Mouse (Mus musculus): ENCODE results near the gene Ykt6. TPM values are rescaled to one million over a fixed set of nuclear protein-coding genes. Genes with fewer than 3 reads are reported as not detected.

Ykt6 gene
- polyA plus RNA-seq, 1 experiment = 84.5 TPM

DNA sequence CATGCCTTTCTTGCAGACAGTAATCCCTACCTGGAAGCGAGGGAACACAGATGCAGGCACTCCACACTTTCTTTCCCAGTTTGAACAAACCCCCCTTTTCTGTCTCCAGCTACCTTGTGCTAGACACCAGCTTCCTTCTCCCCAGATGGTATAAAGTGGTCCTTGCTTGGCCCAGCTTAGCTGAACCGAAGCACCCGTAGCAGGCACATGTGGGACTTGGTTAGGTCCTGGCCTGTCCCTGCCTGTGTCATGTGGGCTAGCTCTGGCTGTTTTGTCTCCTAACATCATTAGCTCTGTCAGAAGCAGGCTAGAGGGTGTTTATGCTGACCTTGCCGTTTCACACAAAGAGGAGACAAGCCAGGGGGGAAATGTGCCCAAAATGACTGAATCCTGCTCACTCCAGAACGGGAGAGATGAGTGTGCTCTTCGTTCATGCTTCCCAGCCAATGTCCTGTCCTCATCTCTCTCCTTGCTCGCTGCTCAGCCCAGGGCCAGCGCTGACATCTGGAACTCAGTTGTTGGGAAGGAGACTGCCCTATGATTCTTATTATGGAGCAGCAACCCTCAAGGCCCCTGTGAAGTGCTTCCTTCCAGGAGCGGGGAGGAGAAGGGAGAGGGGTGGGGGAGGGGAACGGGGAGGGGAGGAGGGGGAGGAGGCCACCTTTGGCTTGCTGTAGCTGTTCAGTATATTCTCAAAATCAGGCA lies 6.8 kb upstream of the Ykt6 start:
- Histone ChIP-seq H3K36me3 (ENCODE audit: control insufficient read depth, insufficient read depth, low read length) (no peaks in the 10 kb centered on the region), H3K4me1 (ENCODE audit: control insufficient read depth, insufficient read depth, insufficient read length, low read length) (no peaks in the 10 kb centered on the region), H3K4me3 (ENCODE audit: low read depth, low read length) (no peak overlapping the region), H3K27ac (ENCODE audit: insufficient read depth, low read depth, low read length) (no peak overlapping the region), H3K27me3 (ENCODE audit: control insufficient read depth, insufficient read depth, low read length) (no peaks in the 10 kb centered on the region)
- 76% methylated on average over 10 of the region's 10 CpGs for whole genome bisulfite sequencing
- TF ChIP-seq POLR2A (IDR thresholded peaks at IDR 0.05; ENCODE audit: low read depth, low read length) (no peak), CTCF (IDR thresholded peaks at IDR 0.05; ENCODE audit: extremely low read depth, insufficient read length, insufficient replicate concordance, low read depth, low read length) (no peak)

DNA sequence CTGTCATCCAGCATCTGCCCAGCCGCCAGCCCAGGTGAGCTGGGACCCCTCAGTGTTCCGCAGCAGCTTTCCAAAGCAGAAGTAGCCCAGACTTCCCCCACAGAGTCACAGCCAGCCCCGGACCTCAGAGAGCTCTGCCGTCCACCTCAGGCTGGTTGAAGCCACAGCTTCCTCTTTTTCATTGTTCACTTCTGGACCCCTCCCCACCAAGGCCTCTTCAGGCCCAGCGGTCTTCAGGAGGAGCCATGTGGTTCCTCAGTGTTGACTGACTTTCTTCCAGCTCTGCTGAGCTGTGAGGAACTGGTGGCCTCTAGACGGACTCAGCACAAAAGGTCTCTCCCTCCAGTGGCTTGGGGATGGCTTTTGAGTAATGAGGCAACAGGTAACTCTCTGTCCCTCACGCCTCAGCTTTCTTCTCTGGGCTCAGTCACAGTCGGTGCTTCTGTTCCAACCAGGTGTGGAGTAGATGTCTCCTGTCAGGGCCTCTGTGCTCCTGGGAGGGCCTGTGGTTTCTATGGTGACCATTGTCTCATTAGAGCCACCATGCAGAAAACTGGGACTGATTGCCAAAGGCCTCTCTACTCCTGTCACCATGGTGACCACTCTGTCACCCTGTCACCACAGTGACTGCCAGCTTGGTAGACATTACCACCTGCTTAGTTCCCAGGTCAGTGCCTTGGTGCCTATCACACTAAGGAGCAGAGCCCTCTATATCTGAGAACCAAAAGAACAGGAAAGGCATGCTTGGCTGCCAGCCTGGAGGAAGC lies 5.7 kb upstream of the Ykt6 start, which contains the start of gene Gck:
TSS of gene Gck (minus strand) at position 496 of the 767 bp plus-strand sequence.
- WGBS = 70% methylated on average over 8 of the region's 8 CpGs
- H3K4me1 ChIP-seq (ENCODE audit: control insufficient read depth, insufficient read depth, insufficient read length, low read length) = peaks cover 1% of the 10 kb centered on the region; the same call in 1 of the 2 replicates
- no peak for TF ChIP-seq POLR2A (IDR thresholded peaks at IDR 0.05; ENCODE audit: low read depth, low read length)
- no peak for TF ChIP-seq CTCF (IDR thresholded peaks at IDR 0.05; ENCODE audit: extremely low read depth, insufficient read length, insufficient replicate concordance, low read depth, low read length)
- no peaks in the 10 kb centered on the region for H3K27me3 ChIP-seq (ENCODE audit: control insufficient read depth, insufficient read depth, low read length)
- no peaks in the 10 kb centered on the region for H3K36me3 ChIP-seq (ENCODE audit: control insufficient read depth, insufficient read depth, low read length)
- no peak within 1 kb of the TSS for H3K27ac ChIP-seq (ENCODE audit: insufficient read depth, low read depth, low read length)
- H3K4me3 ChIP-seq (ENCODE audit: low read depth, low read length) = no peak within 1 kb of the TSS

DNA sequence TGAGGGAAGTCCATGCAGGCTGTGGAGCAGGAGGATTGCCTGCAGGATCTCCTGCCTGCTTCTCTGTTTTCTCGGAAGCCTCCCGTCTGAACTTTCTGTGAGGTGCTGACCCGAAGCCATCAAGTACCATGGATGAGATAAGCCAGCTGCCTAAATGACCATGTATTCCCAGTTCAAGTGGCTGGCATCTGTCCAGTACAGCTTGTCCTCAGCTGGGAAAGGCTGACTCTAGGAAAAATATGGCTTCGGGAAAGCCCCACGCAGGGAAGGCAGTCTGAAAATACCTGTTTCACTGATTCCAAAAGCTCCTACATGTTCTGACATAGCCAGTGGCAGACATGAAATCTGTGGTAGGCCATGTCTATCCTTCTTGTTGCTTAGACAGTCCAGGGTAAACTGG lies 3.0 kb upstream of the Ykt6 start:
- WGBS = 35% methylated on average over 5 of the region's 5 CpGs

DNA sequence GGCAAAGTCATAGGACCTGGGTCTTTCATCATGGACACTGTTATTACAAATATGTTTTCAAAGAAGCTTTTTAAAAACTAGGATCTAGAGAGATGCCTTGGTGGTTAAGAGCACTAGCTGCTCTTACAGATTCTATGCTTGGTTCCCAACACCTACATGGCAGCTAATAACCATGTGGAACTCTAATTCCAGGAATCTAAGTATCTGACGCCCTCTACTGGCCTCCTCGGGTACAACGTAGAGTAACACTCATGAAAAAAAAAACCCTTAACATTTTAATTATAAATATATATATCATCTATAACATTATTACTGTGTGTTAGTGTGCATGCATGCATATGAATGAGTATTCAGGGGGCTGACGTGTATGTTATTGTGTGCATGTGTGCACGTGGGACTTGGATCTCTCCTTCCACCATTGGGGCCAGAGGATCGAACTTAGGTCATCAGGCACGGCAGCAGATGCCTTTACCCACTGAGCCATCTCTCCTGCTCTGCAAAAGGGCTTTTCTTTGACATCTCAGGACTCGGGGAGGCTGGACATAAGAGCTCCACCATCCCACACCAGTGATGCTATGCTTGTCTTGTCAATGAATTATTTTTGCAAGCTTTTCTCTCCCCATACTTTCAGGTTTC lies 2.2 kb upstream of the Ykt6 start:
- Histone ChIP-seq H3K4me1 (ENCODE audit: control insufficient read depth, insufficient read depth, insufficient read length, low read length) (peaks cover 13% of the 10 kb centered on the region; the same call in 1 of the 2 replicates), H3K4me3 (ENCODE audit: low read depth, low read length) (no peak overlapping the region), H3K27me3 (ENCODE audit: control insufficient read depth, insufficient read depth, low read length) (no peaks in the 10 kb centered on the region), H3K36me3 (ENCODE audit: control insufficient read depth, insufficient read depth, low read length) (peaks cover 5% of the 10 kb centered on the region; the same call in 1 of the 2 replicates), H3K27ac (ENCODE audit: insufficient read depth, low read depth, low read length) (no peak overlapping the region)
- TF ChIP-seq CTCF (IDR thresholded peaks at IDR 0.05; ENCODE audit: extremely low read depth, insufficient read length, insufficient replicate concordance, low read depth, low read length) = 0 out of 2 replicates have a peak, but pooled peaks have one; percentile 18
- no peak for TF ChIP-seq POLR2A (IDR thresholded peaks at IDR 0.05; ENCODE audit: low read depth, low read length)
- WGBS = 50% methylated on average over 8 of the region's 8 CpGs

More for the DNA sequence above, 3.0 kb upstream of the Ykt6 start:
- no peaks in the 10 kb centered on the region for H3K27me3 ChIP-seq (ENCODE audit: control insufficient read depth, insufficient read depth, low read length)
- no peak overlapping the region for H3K27ac ChIP-seq (ENCODE audit: insufficient read depth, low read depth, low read length)
- TF ChIP-seq POLR2A (IDR thresholded peaks at IDR 0.05; ENCODE audit: low read depth, low read length) (no peak), CTCF (IDR thresholded peaks at IDR 0.05; ENCODE audit: extremely low read depth, insufficient read length, insufficient replicate concordance, low read depth, low read length) (no peak)
- H3K36me3 ChIP-seq (ENCODE audit: control insufficient read depth, insufficient read depth, low read length) = peaks cover 2% of the 10 kb centered on the region; the same call in 1 of the 2 replicates
- H3K4me3 ChIP-seq (ENCODE audit: low read depth, low read length) = no peak overlapping the region
- H3K4me1 ChIP-seq (ENCODE audit: control insufficient read depth, insufficient read depth, insufficient read length, low read length) = peaks cover 12% of the 10 kb centered on the region; the same call in 1 of the 2 replicates

DNA sequence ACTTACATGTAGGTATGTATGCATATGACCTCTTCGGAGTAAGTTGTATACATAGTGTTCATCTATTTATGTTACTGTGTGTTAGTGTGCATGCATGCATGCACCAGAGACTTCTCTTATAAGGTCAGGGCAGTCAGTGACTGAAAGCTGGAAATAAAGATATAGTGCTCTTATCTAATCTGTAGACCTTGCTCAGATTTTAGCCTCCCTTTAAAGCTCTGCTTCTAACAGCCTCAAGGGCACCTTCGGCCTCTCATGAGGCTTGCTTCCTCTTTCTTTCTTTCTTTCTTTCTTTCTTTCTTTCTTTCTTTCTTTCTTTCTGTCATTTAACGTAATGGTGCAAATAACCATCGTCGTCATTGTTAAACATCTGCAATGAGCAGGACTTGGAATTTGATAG lies 1.1 kb upstream of the Ykt6 start:
- TF ChIP-seq CTCF (IDR thresholded peaks at IDR 0.05; ENCODE audit: extremely low read depth, insufficient read length, insufficient replicate concordance, low read depth, low read length) (no peak), POLR2A (IDR thresholded peaks at IDR 0.05; ENCODE audit: low read depth, low read length) (no peak)
- peaks cover 8% of the 10 kb centered on the region; the same call in 1 of the 2 replicates for H3K36me3 ChIP-seq (ENCODE audit: control insufficient read depth, insufficient read depth, low read length)
- H3K4me3 ChIP-seq (ENCODE audit: low read depth, low read length) = no peak overlapping the region
- peak overlapping the region; percentile 96 for H3K27ac ChIP-seq (ENCODE audit: insufficient read depth, low read depth, low read length)
- 39% methylated on average over 5 of the region's 5 CpGs for WGBS
- peaks cover 13% of the 10 kb centered on the region; the same call in 1 of the 2 replicates for H3K4me1 ChIP-seq (ENCODE audit: control insufficient read depth, insufficient read depth, insufficient read length, low read length)
- no peaks in the 10 kb centered on the region for H3K27me3 ChIP-seq (ENCODE audit: control insufficient read depth, insufficient read depth, low read length)

DNA sequence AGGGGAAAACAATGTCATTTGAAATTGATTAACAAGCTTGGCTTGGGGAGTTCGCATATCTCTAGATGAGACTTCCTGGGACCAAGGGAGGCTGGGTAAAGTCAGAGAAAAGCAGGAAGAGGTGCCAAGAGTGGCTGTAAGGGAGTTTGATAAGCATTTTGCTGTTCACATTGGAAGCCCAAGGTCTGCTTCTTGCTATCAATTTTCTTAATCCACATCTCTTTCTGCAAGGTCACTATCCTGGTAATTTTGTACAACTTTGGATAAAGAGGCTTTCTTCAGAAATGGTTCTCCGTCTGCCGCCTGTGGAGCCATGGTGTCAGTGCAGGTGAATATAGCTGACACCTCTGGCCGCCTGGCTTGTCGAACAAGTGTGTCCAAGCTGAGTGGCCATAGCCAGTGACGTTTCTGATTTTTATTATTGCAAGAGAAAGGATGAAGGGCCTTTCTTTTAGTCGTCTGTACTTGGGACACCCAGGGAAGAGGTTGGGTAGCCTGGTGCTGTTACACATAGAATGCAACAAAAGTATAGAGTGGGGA lies 458 bp upstream of the Ykt6 start:
- Histone ChIP-seq H3K4me3 (ENCODE audit: low read depth, low read length) (peak overlapping the region; percentile 87), H3K4me1 (ENCODE audit: control insufficient read depth, insufficient read depth, insufficient read length, low read length) (peaks cover 13% of the 10 kb centered on the region; the same call in 1 of the 2 replicates), H3K27ac (ENCODE audit: insufficient read depth, low read depth, low read length) (peak overlapping the region; percentile 96), H3K36me3 (ENCODE audit: control insufficient read depth, insufficient read depth, low read length) (peaks cover 9% of the 10 kb centered on the region), H3K27me3 (ENCODE audit: control insufficient read depth, insufficient read depth, low read length) (no peaks in the 10 kb centered on the region)
- WGBS = 2% methylated on average over 7 of the region's 7 CpGs
- TF ChIP-seq CTCF (IDR thresholded peaks at IDR 0.05; ENCODE audit: extremely low read depth, insufficient read length, insufficient replicate concordance, low read depth, low read length) (peak; percentile 59; the same call in 1 of the 2 replicates), POLR2A (IDR thresholded peaks at IDR 0.05; ENCODE audit: low read depth, low read length) (no peak)
